Mouse (Mus musculus) C2C12 (cell line): Measurements from ENCODE around the gene Gm44790. TPM values are rescaled to one million over a fixed set of nuclear protein-coding genes. Genes with fewer than 3 reads are reported as not detected.
A peak's percentile ranks its signal among the peaks of the same experiment; 100 is the strongest.
"Not testable (repeated sequence)": the region's sequence is repeated elsewhere in the genome, so short reads cannot be mapped to it uniquely, and the experiment has no call there.

Experiments used
- H3K27me3 ChIP-seq: one replicate; pipeline ENCODE4 v1.6.1; 2011; ENCODE audit not compliant: control insufficient read depth, insufficient read depth, insufficient read length
- H3K36me3 ChIP-seq: one replicate; pipeline ENCODE4 v1.6.1; 2011; ENCODE audit not compliant: control insufficient read depth, insufficient read depth
- H3K4me3 ChIP-seq: one replicate; pipeline ENCODE4 v1.5.1; 2011; ENCODE audit warnings: mild to moderate bottlenecking, control low read depth; ENCODE audit not compliant: poor library complexity, insufficient read depth, severe bottlenecking
- H3K79me2 ChIP-seq: one replicate; pipeline ENCODE4 v1.6.1; 2011; ENCODE audit not compliant: control insufficient read depth, insufficient read depth
- H3K79me3 ChIP-seq: one replicate; pipeline ENCODE4 v1.6.1; 2011; ENCODE audit warnings: low read depth, control low read depth
- H3ac ChIP-seq: one replicate; pipeline ENCODE3; 2011; ENCODE audit warnings: low read depth; ENCODE audit not compliant: control insufficient read depth, insufficient read length
- CEBPB ChIP-seq: IDR thresholded peaks from one replicate; pipeline ENCODE4 v1.6.1; 2011; ENCODE audit warnings: low read depth, mild to moderate bottlenecking, control low read depth, moderate library complexity
- CTCF ChIP-seq: IDR thresholded peaks from one replicate; pipeline ENCODE4 v1.5.1; 2011; ENCODE audit not compliant: control insufficient read depth, insufficient read depth, insufficient read length
- FOSL1 ChIP-seq: IDR thresholded peaks from one replicate; pipeline ENCODE4 v1.8.0; 2011; ENCODE audit warnings: mild to moderate bottlenecking, low read length; ENCODE audit not compliant: poor library complexity, insufficient read depth, severe bottlenecking
- MAX ChIP-seq: IDR thresholded peaks from one replicate; pipeline ENCODE4 v1.6.1; 2011; ENCODE audit warnings: mild to moderate bottlenecking, control low read depth
- MYOD1 ChIP-seq: IDR thresholded peaks from one replicate; pipeline ENCODE4 v1.6.1; 2011; ENCODE audit warnings: low read depth; ENCODE audit not compliant: control insufficient read depth, insufficient read length
- MYOG ChIP-seq: IDR thresholded peaks from one replicate; pipeline ENCODE4 v1.6.1; 2011; ENCODE audit not compliant: control insufficient read depth, insufficient read length; ENCODE audit errors: extremely low read depth
- USF1 ChIP-seq: IDR thresholded peaks from one replicate; pipeline ENCODE4 v1.6.1; 2011; ENCODE audit warnings: low read depth, mild to moderate bottlenecking, control low read depth, moderate library complexity
- polyA plus RNA-seq: library from polyadenylated mRNA; unstranded; fragments of >200 nt; fragmentation: generic; extraction: Trizol; gene quantifications from one replicate; pipeline ENCODE4 v1.2.1, GENCODE M21; 2012; ENCODE audit warnings: missing spikeins

Gene Gm44790
- polyA plus RNA-seq, 1 experiment: not detected

- Histone ChIP-seq H3K27me3 (no peaks in the 10 kb centered on the region), H3K79me2 (no peaks in the 10 kb centered on the region), H3ac (peak overlapping the region; percentile 69), H3K4me3 (peak overlapping the region; percentile 16), H3K36me3 (no peaks in the 10 kb centered on the region), H3K79me3 (no peaks in the 10 kb centered on the region)
- no peak for TF ChIP-seq MAX
- peak; percentile 81 for TF ChIP-seq MYOD1
- no peak for TF ChIP-seq CTCF
- TF ChIP-seq FOSL1: no peak
Observed at GRCm38 (mm10) chr6:86480189-86480831, 53.9 kb downstream of the Gm44790 start.

- no peak for TF ChIP-seq MYOD1
- H3K79me3 ChIP-seq: no peaks in the 10 kb centered on the region
- H3K36me3 ChIP-seq: no peaks in the 10 kb centered on the region
- no peaks in the 10 kb centered on the region for H3K79me2 ChIP-seq
- no peak overlapping the region for H3ac ChIP-seq
- no peaks in the 10 kb centered on the region for H3K27me3 ChIP-seq
- H3K4me3 ChIP-seq: no peak overlapping the region
Observed at GRCm38 (mm10) chr6:86481871-86482270, 55.4 kb downstream of the Gm44790 start.

- TF ChIP-seq USF1: no peak
- no peak for TF ChIP-seq CEBPB
- TF ChIP-seq FOSL1: no peak
- TF ChIP-seq MYOG: no peak
- TF ChIP-seq CTCF: no peak
- no peak for TF ChIP-seq MAX
- no peak for TF ChIP-seq MYOD1
- Histone ChIP-seq H3K27me3 (no peaks in the 10 kb centered on the region), H3K79me3 (no peaks in the 10 kb centered on the region), H3ac (no peak overlapping the region), H3K79me2 (no peaks in the 10 kb centered on the region), H3K4me3 (no peak overlapping the region), H3K36me3 (no peaks in the 10 kb centered on the region)
Observed at GRCm38 (mm10) chr6:86485943-86486640, 59.6 kb downstream of the Gm44790 start.

GRCm38 (mm10) chr6:86487358-86488148 is 61.1 kb downstream of the Gm44790 start:
- no peak for TF ChIP-seq MYOG
- no peak for TF ChIP-seq MYOD1
- TF ChIP-seq CEBPB: no peak
- no peak for TF ChIP-seq FOSL1
- Histone ChIP-seq H3ac (no peak overlapping the region), H3K4me3 (no peak overlapping the region), H3K36me3 (no peaks in the 10 kb centered on the region), H3K79me3 (no peaks in the 10 kb centered on the region), H3K79me2 (no peaks in the 10 kb centered on the region), H3K27me3 (no peaks in the 10 kb centered on the region)

GRCm38 (mm10) chr6:86488149-86488485 is 61.7 kb downstream of the Gm44790 start:
- TF ChIP-seq CTCF (no peak), MAX (no peak), MYOD1 (no peak), CEBPB (no peak), MYOG (no peak), FOSL1 (no peak), USF1 (no peak)
- Histone ChIP-seq H3K79me2 (no peaks in the 10 kb centered on the region), H3K4me3 (no peak overlapping the region)

GRCm38 (mm10) chr6:86489945-86490344 is 63.5 kb downstream of the Gm44790 start:
- no peak for TF ChIP-seq USF1
- no peak for TF ChIP-seq FOSL1
- TF ChIP-seq MAX: no peak
- TF ChIP-seq CTCF: no peak
- no peak for TF ChIP-seq CEBPB
- no peak for TF ChIP-seq MYOG
- TF ChIP-seq MYOD1: no peak
- no peak overlapping the region for H3K4me3 ChIP-seq
- no peak overlapping the region for H3ac ChIP-seq
- H3K79me2 ChIP-seq: no peaks in the 10 kb centered on the region
- no peaks in the 10 kb centered on the region for H3K27me3 ChIP-seq
- H3K36me3 ChIP-seq: no peaks in the 10 kb centered on the region
- H3K79me3 ChIP-seq: no peaks in the 10 kb centered on the region

More at GRCm38 (mm10) chr6:86488149-86488485, 61.7 kb downstream of the Gm44790 start:
- Histone ChIP-seq H3K27me3 (no peaks in the 10 kb centered on the region), H3ac (no peak overlapping the region), H3K79me3 (no peaks in the 10 kb centered on the region), H3K36me3 (no peaks in the 10 kb centered on the region)

- H3K36me3 ChIP-seq, H3K79me3 ChIP-seq, H3ac ChIP-seq, H3K27me3 ChIP-seq, H3K79me2 ChIP-seq, H3K4me3 ChIP-seq: not testable (repeated sequence)
Observed at GRCm38 (mm10) chr6:86490413-86490812, 64.0 kb downstream of the Gm44790 start.
